Mouse (Mus musculus) left cerebral cortex, postnatal 14 days (tissue): ENCODE results near the gene Pabpn1l. TPM values are rescaled to one million over a fixed set of nuclear protein-coding genes. Genes with fewer than 3 reads are reported as not detected.

Source experiments
- microRNA-seq, 2 experiments: library from miRNA; unstranded; fragments of <30 nt; microRNA quantifications; one replicate each; pipeline ENCODE4 v1.2.0; 2022
- total RNA-seq, 2 experiments: library from RNA; stranded (reverse); gene quantifications; 2 replicates each; pipeline ENCODE4 v1.2.3; 2021

Pabpn1l gene
- total RNA-seq, 2 experiments from 2014 or later, result not detected

Small RNA genes within 50 kb of the gene (microRNA-seq; reads per million reads assigned to microRNA genes)
- gene Mir6396, result 0 reads per million in 2 experiments

Other genes starting within 250 kb of the Pabpn1l start
- gene Zc3h18, start 246.1 kb downstream of the Pabpn1l start, total RNA-seq, result 10 to 100 TPM; 36.0 to 39.4 TPM
- gene Il17c, start 200.7 kb downstream of the Pabpn1l start, total RNA-seq, result not detected
- gene Cyba, start 189.8 kb downstream of the Pabpn1l start, total RNA-seq, result 1 to 10 TPM; 8.6 to 9.9 TPM
- gene Mvd, start 179.3 kb downstream of the Pabpn1l start, total RNA-seq, result 10 to 100 TPM; 32.7 to 34.4 TPM
- not detected for gene Snai3, start 162.0 kb downstream of the Pabpn1l start, total RNA-seq
- 10 to 100 TPM; 22.4 to 23.2 TPM for gene Rnf166, start 146.7 kb downstream of the Pabpn1l start, total RNA-seq
- 10 to 100 TPM; 23.9 to 30.9 TPM for gene Ctu2, start 146.6 kb downstream of the Pabpn1l start, total RNA-seq
- 10 to 100 TPM; 10.1 to 12.2 TPM for gene Piezo1, start 71.4 kb downstream of the Pabpn1l start, total RNA-seq
- 1 to 10 TPM; 2.2 to 3.5 TPM for gene Cdt1, start 54.7 kb downstream of the Pabpn1l start, total RNA-seq
- 10 to 100 TPM; 73.7 to 81.1 TPM for gene Aprt, start 45.8 kb downstream of the Pabpn1l start, total RNA-seq
- gene Galns, start 11.3 kb downstream of the Pabpn1l start, total RNA-seq, result 10 to 100 TPM in 1 of 2 experiments, 1 to 10 TPM in 1; 9.7 to 10.3 TPM
- gene Trappc2l, start 11.1 kb downstream of the Pabpn1l start, total RNA-seq, result 10 to 100 TPM; 84.2 to 85.9 TPM
- gene Cbfa2t3, start 76.4 kb upstream of the Pabpn1l start, total RNA-seq, result 10 to 100 TPM; 27.2 to 29.7 TPM
- gene Acsf3, start 152.7 kb upstream of the Pabpn1l start, total RNA-seq, result 10 to 100 TPM; 19.0 to 20.9 TPM
- 1 to 10 TPM; 1.1 TPM for gene Cdh15, start 225.2 kb upstream of the Pabpn1l start, total RNA-seq